Mouse (Mus musculus) embryonic facial prominence, embryonic 11.5 days (tissue): ENCODE measurements around the gene Reln. TPM values are rescaled to one million over a fixed set of nuclear protein-coding genes. Genes with fewer than 3 reads are reported as not detected.
A peak's percentile ranks its signal among the peaks of the same experiment; 100 is the strongest.

Source experiments
- ATAC-seq: fragments of 200-750 bp; cut with Nextera tagmentation; replicated peaks from 2 replicates; pipeline ENCODE4 v1.8.0; 2017; ENCODE audit warnings: low read depth; ENCODE audit not compliant: insufficient number of reproducible peaks, low FRiP score, low TSS enrichment
- DNase-seq: peaks from one replicate; pipeline ENCODE4 v3.0.0-alpha.2; 2015; ENCODE audit warnings: low spot score
- H3K27ac ChIP-seq: fragments of 300-500 bp; sonication (generic); replicated peaks from 2 replicates; pipeline ENCODE4 v1.5.1; 2014; ENCODE audit warnings: mild to moderate bottlenecking, low read depth, low read length, control low read depth
- H3K27me3 ChIP-seq: fragments of 300-500 bp; sonication (generic); 2 replicates; pipeline ENCODE4 v1.6.1; 2014; ENCODE audit warnings: mild to moderate bottlenecking, low read length, moderate library complexity, mixed read lengths; ENCODE audit not compliant: control insufficient read depth, insufficient read depth
- H3K36me3 ChIP-seq: fragments of 300-500 bp; sonication (generic); replicated peaks from 2 replicates; pipeline ENCODE4 v1.6.1; 2014; ENCODE audit warnings: low read depth, mild to moderate bottlenecking, low read length, moderate library complexity, mixed read lengths; ENCODE audit not compliant: control insufficient read depth, insufficient read depth
- H3K4me1 ChIP-seq: fragments of 300-500 bp; sonication (generic); 2 replicates; pipeline ENCODE4 v1.6.1; 2014; ENCODE audit warnings: low read length, mixed read lengths; ENCODE audit not compliant: control insufficient read depth, insufficient read depth
- H3K4me2 ChIP-seq: fragments of 300-500 bp; sonication (generic); 2 replicates; pipeline ENCODE4 v1.6.1; 2014; ENCODE audit warnings: low read depth, mild to moderate bottlenecking, control low read depth, low read length, moderate library complexity
- H3K4me3 ChIP-seq: fragments of 300-500 bp; sonication (generic); 2 replicates; pipeline ENCODE4 v1.5.1; 2014; ENCODE audit warnings: low read depth, low read length, control low read depth
- H3K9ac ChIP-seq: fragments of 300-500 bp; sonication (generic); replicated peaks from 2 replicates; pipeline ENCODE4 v1.6.1; 2014; ENCODE audit warnings: mild to moderate bottlenecking, control low read depth, low read length
- H3K9me3 ChIP-seq: fragments of 300-500 bp; sonication (generic); replicated peaks from 2 replicates; pipeline ENCODE4 v1.6.1; 2016; ENCODE audit warnings: mild to moderate bottlenecking, low read length, inconsistent platforms, mixed read lengths; ENCODE audit not compliant: control insufficient read depth
- WGBS: fragments of 180-500 bp; shearing (Covaris S2); extraction: QIAGEN DNeasy Blood & Tissue Kit; methylation state at CpG from one replicate; pipeline ENCODE4 v1.1.7; 2014; 5-methylcytosine and 5-hydroxymethylcytosine counted together
- polyA plus RNA-seq: library from polyadenylated mRNA; unstranded; fragments of >200 nt; fragmentation: Nextera tagmentation; extraction: Ambion mirVana; gene quantifications from 2 replicates; pipeline ENCODE4 v1.2.1, GENCODE M21; 2014

Gene Reln
- polyA plus RNA-seq, 1 experiment from 2014 or later, result 3.0 TPM

DNA sequence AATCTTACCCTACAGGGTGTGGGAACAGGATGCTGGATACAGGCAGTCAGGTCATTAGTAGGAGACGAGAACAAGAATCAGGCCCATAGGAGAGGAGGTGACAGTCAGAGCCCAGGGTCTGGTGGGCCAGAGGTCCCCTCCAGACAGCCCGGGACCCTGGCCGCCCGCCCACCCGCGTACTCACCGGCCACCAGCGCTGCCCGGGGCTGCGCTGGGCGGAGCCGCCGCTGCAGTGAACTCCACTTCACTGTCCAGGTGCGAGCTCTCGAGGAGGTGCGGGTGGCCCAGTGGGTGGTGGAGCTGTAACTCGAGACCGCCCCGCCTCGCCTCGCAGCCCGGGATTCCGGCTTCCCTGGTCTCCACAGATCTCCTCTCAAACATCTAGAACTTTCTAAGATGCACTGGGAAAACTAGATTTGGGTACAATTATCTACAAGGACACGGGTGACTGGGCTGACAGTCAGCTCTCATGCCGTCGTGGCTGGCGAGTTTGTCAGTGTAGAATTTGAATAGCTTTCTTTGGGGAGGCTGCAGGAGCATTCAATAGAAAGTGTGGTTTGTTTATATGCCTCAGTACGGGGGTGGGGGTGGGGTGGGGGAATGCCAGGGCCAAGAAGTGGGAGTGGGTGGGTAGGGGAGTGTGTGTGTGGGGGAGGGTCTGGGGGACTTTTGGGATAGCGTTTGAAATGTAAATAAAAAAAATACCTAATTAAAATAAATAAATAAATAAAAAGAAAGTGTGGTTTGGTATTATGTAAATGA, 479.0 kb downstream of the Reln start, which contains the start of gene Slc26a5:
Gene Slc26a5 (minus strand): TSS at position 259 of the 762 bp plus-strand sequence.
- H3K9me3 ChIP-seq, result no peaks in the 10 kb centered on the region
- peak within 1 kb of the TSS; percentile 17; the same call in 1 of the 2 replicates for H3K4me3 ChIP-seq
- H3K4me1 ChIP-seq, result no peaks in the 10 kb centered on the region; the same call in 1 of the 2 replicates
- 1% methylated on average over 29 of the region's 29 CpGs for WGBS
- H3K9ac ChIP-seq, result peak within 1 kb of the TSS; percentile 32; the same call in 1 of the 2 replicates
- H3K4me2 ChIP-seq, result peak within 1 kb of the TSS; percentile 49
- H3K36me3 ChIP-seq, result no peaks in the 10 kb centered on the region
- no peaks in the 10 kb centered on the region for H3K27me3 ChIP-seq
- ATAC-seq (peak; percentile 81), DNase-seq (peak; percentile 62)
- no peak within 1 kb of the TSS for H3K27ac ChIP-seq

DNA sequence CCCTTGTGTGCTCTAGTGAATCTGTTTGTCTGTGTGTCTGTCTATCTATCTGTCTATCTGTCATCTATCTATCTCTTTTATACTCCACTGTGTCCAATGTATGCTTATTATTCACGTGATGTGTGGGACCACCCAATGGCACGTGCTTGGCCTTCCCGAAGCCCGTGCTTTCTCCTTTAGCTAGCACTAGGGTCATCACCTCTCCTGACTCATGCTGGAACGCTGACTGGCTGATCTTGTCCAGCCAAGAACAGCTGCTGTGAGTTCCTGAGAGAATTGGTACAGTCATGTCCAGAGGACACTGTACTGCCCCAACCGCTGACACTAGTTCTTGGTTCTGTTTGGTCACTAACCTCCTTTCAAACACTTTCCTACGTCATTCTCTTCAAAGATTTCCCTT, 485.8 kb downstream of the Reln start:
- no peak for ATAC-seq
- H3K9me3 ChIP-seq, result no peaks in the 10 kb centered on the region
- no peak overlapping the region for H3K4me2 ChIP-seq
- no peak overlapping the region for H3K27ac ChIP-seq
- no peaks in the 10 kb centered on the region for H3K36me3 ChIP-seq
- no peaks in the 10 kb centered on the region for H3K27me3 ChIP-seq
- no peak overlapping the region for H3K4me3 ChIP-seq
- DNase-seq, result no peak
- no peak overlapping the region for H3K9ac ChIP-seq
- no peaks in the 10 kb centered on the region for H3K4me1 ChIP-seq
- 89% methylated on average over 7 of the region's 7 CpGs for WGBS

DNA sequence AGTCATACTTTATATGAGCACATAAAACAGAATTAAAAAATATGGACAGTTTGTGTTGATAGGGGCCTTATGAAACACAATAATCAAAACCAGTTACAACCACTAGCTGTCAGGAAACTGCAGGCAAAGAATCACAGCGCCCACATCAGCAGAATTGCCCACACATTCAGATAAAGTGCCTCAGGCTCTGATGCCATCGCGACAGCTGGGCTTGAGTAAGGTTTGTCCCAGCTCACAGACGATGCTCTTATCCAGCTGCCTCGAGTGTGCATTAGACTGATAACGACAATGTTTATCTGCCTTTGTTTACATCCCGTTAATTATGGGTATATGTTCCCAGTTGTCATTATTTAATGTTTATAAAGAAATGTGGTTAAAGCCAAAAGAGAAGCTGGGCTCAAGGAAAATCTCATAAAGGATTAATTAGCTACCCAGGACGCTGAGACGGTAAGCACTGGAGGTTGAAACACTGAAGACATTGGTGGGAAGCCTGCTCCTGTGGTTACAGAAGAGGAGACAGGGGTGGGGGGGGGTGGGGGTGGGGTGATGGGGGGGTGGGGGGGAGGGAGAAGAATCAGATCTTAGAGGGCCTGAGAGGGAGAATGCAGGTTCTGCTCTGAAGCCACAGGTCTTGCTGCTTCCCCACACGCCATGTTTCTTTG, 492.7 kb downstream of the Reln start:
- 52% methylated on average over 10 of the region's 10 CpGs for WGBS
- no peaks in the 10 kb centered on the region for H3K27me3 ChIP-seq
- no peak overlapping the region for H3K4me3 ChIP-seq
- peak; percentile 8 for DNase-seq
- H3K4me1 ChIP-seq, result no peaks in the 10 kb centered on the region
- no peaks in the 10 kb centered on the region for H3K9me3 ChIP-seq
- H3K4me2 ChIP-seq, result no peak overlapping the region
- no peak overlapping the region for H3K27ac ChIP-seq
- ATAC-seq, result no peak
- no peaks in the 10 kb centered on the region for H3K36me3 ChIP-seq
- H3K9ac ChIP-seq, result no peak overlapping the region

DNA sequence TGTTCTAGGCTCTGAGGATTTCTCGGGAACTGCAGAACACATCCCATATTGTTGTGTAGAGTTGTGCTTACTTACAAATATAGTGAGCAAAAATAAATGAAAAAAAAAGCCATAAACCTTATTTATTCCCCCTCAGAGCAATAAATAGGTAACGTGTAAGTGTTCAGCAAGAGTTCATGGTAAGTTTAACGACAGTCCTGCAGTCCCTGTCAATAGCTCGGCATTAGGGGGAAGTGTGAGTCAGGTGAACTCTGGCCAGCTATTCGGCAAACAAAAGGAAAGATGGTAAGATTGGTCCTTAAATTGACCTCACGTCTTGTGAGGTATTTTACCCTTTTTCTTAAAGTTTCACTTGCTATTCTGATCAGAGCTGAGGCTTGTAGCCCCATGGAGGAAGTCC, 497.1 kb downstream of the Reln start:
- H3K9me3 ChIP-seq, result no peaks in the 10 kb centered on the region
- no peaks in the 10 kb centered on the region for H3K36me3 ChIP-seq
- no peaks in the 10 kb centered on the region for H3K27me3 ChIP-seq
- H3K4me2 ChIP-seq, result no peak overlapping the region
- no peak overlapping the region for H3K9ac ChIP-seq
- DNase-seq (no peak), ATAC-seq (no peak)
- H3K4me1 ChIP-seq, result no peaks in the 10 kb centered on the region
- no peak overlapping the region for H3K4me3 ChIP-seq
- 83% methylated on average over 6 of the region's 6 CpGs for WGBS
- H3K27ac ChIP-seq, result no peak overlapping the region

DNA sequence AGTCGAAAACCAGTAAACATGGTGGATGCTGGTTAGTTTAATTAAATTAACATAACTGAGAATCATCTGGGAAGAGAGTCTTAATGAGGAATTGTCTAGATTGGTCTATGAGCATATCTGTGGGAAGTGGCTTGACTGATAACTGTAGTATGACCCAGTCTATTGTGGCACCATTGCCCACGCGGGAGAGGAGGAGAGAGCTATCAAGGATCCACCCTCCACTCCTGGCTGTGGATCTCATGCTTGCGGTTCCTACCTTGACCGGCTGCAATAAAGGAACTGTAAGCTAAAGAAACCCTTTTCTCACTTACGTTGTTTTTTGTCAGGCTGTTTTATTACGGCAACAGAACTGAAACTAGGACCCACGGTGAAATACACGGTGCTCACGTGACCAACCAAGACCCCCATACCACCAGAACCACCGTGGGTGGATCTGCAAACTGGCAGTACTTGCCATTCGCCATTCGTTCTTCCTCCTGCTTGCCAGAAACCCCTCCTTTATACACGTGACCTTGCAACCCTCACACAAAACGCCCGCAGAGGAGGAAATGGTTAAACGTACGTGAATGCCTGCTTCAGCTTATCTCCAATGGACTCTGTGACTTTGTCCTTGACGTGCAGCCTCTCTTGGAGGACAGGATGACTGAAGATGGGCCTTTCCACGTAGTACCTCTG, 497.7 kb downstream of the Reln start:
- no peak for ATAC-seq
- no peaks in the 10 kb centered on the region for H3K36me3 ChIP-seq
- no peaks in the 10 kb centered on the region for H3K4me1 ChIP-seq
- 84% methylated on average over 20 of the region's 20 CpGs for WGBS
- H3K4me2 ChIP-seq, result no peak overlapping the region
- H3K9me3 ChIP-seq, result no peaks in the 10 kb centered on the region
- H3K27ac ChIP-seq, result no peak overlapping the region
- H3K4me3 ChIP-seq, result no peak overlapping the region
- H3K9ac ChIP-seq, result no peak overlapping the region
- H3K27me3 ChIP-seq, result no peaks in the 10 kb centered on the region
- no peak for DNase-seq

DNA sequence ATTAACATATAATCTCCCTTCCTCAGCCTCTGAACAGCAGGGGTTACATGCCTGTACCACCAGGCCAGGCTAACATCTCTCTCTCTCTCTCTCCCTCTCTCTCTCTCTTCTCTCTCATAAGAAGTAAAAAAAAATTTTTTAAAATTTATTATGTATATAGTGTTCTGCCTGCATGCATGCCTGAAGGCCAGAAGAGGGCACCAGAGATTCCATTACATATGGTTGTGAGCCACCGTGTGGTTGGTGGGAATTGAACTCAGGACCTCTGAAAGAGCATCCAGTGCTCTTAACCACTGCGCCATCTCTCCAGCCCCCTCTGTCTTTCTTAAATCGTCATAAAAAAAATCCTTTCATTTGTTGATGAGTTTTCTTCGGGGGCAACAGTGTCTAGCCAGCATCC, 499.8 kb downstream of the Reln start:
- Histone ChIP-seq H3K9me3 (no peaks in the 10 kb centered on the region), H3K9ac (no peak overlapping the region), H3K4me1 (no peaks in the 10 kb centered on the region), H3K4me2 (no peak overlapping the region), H3K27ac (no peak overlapping the region), H3K4me3 (no peak overlapping the region), H3K27me3 (no peaks in the 10 kb centered on the region), H3K36me3 (no peaks in the 10 kb centered on the region)
- no peak for DNase-seq
- 72% methylated on average over 4 of the region's 4 CpGs for WGBS
- no peak for ATAC-seq
